Mouse (Mus musculus) myocyte (in vitro differentiated cells): ENCODE measurements around the gene Tsr3. TPM values are rescaled to one million over a fixed set of nuclear protein-coding genes. Genes with fewer than 3 reads are reported as not detected.
A peak's percentile ranks its signal among the peaks of the same experiment; 100 is the strongest.

ENCODE experiments used
- H3K27me3 ChIP-seq: one replicate; pipeline ENCODE4 v1.6.1; 2011; ENCODE audit not compliant: control insufficient read depth, insufficient read depth, insufficient read length
- H3K36me3 ChIP-seq: one replicate; pipeline ENCODE4 v1.6.1; 2011; ENCODE audit not compliant: control insufficient read depth, insufficient read depth
- H3K4me2 ChIP-seq: one replicate; pipeline ENCODE4 v1.6.1; 2011; ENCODE audit warnings: low read depth, control low read depth
- H3K4me3 ChIP-seq: one replicate; pipeline ENCODE4 v1.5.1; 2011; ENCODE audit warnings: mild to moderate bottlenecking, control low read depth, moderate library complexity
- H3K79me2 ChIP-seq: one replicate; pipeline ENCODE4 v1.6.1; 2011; ENCODE audit not compliant: control insufficient read depth, insufficient read depth
- H3ac ChIP-seq: one replicate; pipeline ENCODE4 v1.6.1; 2011; ENCODE audit not compliant: control insufficient read depth, insufficient read length
- CEBPB ChIP-seq: IDR thresholded peaks from 2 replicates; pipeline ENCODE4 v1.6.1; 2011; ENCODE audit warnings: mild to moderate bottlenecking, moderate library complexity; ENCODE audit not compliant: poor library complexity, insufficient read depth, severe bottlenecking
- E2F4 ChIP-seq: IDR thresholded peaks from one replicate; pipeline ENCODE4 v1.6.1; 2011; ENCODE audit warnings: mild to moderate bottlenecking, control low read depth, moderate library complexity; ENCODE audit not compliant: insufficient read depth
- MAX ChIP-seq: IDR thresholded peaks from one replicate; pipeline ENCODE4 v1.6.1; 2011; ENCODE audit warnings: low read depth, mild to moderate bottlenecking, control low read depth
- MYOD1 ChIP-seq, 3 experiments: IDR thresholded peaks; one replicate each; pipeline ENCODE4 v1.6.1; 2011; ENCODE audit warnings: control low read depth in 2 of 3, low read depth in 2 of 3, mild to moderate bottlenecking in 2 of 3, moderate library complexity in 1 of 3; ENCODE audit not compliant: insufficient read length in 2 of 3, control insufficient read depth in 1 of 3
- MYOG ChIP-seq, 3 experiments: IDR thresholded peaks; one replicate each; pipeline ENCODE4 v1.6.1; 2011; ENCODE audit warnings: control low read depth in 2 of 3, low read depth in 2 of 3, mild to moderate bottlenecking in 2 of 3; ENCODE audit not compliant: insufficient read length in 2 of 3, control insufficient read depth in 1 of 3, insufficient read depth in 1 of 3
- POLR2A ChIP-seq: IDR thresholded peaks from one replicate; pipeline ENCODE4 v1.6.1; 2011; ENCODE audit warnings: low read depth, mild to moderate bottlenecking, control low read depth, moderate library complexity; ENCODE audit not compliant: insufficient read length
- POLR2AphosphoS2 ChIP-seq: IDR thresholded peaks from one replicate; pipeline ENCODE4 v1.6.1; 2011; ENCODE audit warnings: low read depth, control low read depth; ENCODE audit not compliant: insufficient read length
- REST ChIP-seq: IDR thresholded peaks from one replicate; pipeline ENCODE4 v1.6.1; 2011; ENCODE audit warnings: mild to moderate bottlenecking, control low read depth, moderate library complexity; ENCODE audit not compliant: insufficient read depth, insufficient read length
- SRF ChIP-seq: IDR thresholded peaks from one replicate; pipeline ENCODE4 v1.6.1; 2011; ENCODE audit warnings: low read depth; ENCODE audit not compliant: control insufficient read depth, insufficient read length
- TCF12 ChIP-seq: IDR thresholded peaks from one replicate; pipeline ENCODE4 v1.6.1; 2011; ENCODE audit warnings: mild to moderate bottlenecking, control low read depth; ENCODE audit not compliant: poor library complexity, insufficient read depth, severe bottlenecking
- TCF3 ChIP-seq: IDR thresholded peaks from one replicate; pipeline ENCODE4 v1.6.1; 2011; ENCODE audit warnings: low read depth, control low read depth; ENCODE audit not compliant: insufficient read length
- USF1 ChIP-seq: IDR thresholded peaks from one replicate; pipeline ENCODE4 v1.6.1; 2011; ENCODE audit warnings: low read depth, mild to moderate bottlenecking, control low read depth, moderate library complexity
- polyA plus RNA-seq: library from polyadenylated mRNA; unstranded; fragments of >200 nt; fragmentation: generic; extraction: Trizol; gene quantifications from one replicate; pipeline ENCODE4 v1.2.1, GENCODE M21; 2012; ENCODE audit warnings: missing spikeins

The Tsr3 gene
- polyA plus RNA-seq, 1 experiment, result 44.7 TPM

DNA sequence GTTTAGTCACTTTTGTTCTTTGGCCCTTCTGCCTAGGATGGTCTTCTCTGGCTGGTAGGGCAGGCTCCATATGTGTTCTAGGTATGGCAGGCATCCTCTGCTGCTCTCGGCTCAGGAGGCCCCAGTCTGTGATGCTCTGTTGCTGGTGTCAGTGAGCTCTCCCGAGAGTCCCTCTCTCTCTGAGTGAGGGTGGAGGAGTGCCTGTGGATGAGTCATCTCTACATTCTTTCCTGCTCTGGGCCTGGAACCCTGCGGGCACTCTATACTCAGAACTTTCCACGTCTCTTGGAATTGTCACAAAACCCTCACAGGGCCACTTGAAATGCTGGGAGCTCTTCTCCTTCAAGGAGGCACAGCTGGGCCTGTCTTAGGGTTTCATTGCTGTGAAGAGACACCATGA lies 28.3 kb upstream of the Tsr3 start:
- TF ChIP-seq POLR2AphosphoS2 (no peak), CEBPB (no peak), REST (no peak), USF1 (no peak), POLR2A (no peak), MAX (no peak), SRF (no peak), MYOD1 (IDR thresholded peaks at IDR 0.05; ENCODE audit: control insufficient read depth in 1 of 3, insufficient read length in 2 of 3, low read depth in 2 of 3) (no peak), TCF12 (no peak), E2F4 (no peak)
- Histone ChIP-seq H3K79me2 (no peaks in the 10 kb centered on the region), H3K27me3 (no peaks in the 10 kb centered on the region), H3K36me3 (peaks cover 7% of the 10 kb centered on the region), H3ac (no peak overlapping the region), H3K4me2 (peak overlapping the region; percentile 6), H3K4me3 (no peak overlapping the region)

DNA sequence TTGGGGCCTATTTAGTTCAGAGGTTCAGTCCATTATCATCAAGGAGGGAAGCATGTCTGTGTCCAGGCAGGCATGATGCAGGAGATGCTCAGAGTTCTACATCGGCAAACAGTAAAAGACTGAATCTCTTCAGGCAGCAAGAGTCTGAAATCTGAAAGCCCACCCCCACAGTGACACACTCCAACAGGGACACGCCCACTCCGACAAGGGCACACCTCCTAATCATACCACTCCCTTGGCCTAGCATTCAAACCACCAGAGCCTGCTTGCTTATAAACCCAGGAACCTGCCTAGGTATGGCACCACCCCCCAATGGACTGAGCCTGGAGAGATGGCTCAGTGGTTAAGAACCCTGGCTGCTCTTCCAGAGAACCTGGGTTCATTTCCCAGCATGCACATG lies 24.5 kb upstream of the Tsr3 start:
- Histone ChIP-seq H3K4me2 (no peak overlapping the region), H3K4me3 (no peak overlapping the region), H3ac (no peak overlapping the region), H3K79me2 (no peaks in the 10 kb centered on the region), H3K36me3 (peaks cover 4% of the 10 kb centered on the region), H3K27me3 (no peaks in the 10 kb centered on the region)
- TF ChIP-seq MAX (no peak), TCF12 (no peak), E2F4 (no peak)

DNA sequence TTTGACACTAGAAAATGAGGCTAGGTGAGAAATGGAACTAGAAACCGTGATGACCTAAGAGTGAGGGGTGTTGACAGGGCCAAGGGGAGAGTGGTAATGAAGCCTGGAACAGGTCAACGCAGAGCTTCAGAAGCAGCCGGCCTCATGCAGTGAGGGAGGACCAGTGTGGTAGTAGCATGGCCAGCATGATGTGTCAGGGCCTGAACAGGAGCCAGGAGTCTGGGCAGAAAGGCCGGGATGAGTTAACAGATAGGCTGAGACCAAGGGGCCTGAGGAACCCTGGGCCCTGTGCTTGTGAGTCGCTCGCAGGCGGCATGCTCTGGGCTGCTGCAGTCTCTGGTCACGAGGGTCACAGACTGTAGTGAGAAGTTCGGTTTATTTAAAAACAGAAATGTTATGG lies 21.0 kb upstream of the Tsr3 start:
- Histone ChIP-seq H3K4me3 (no peak overlapping the region), H3K27me3 (no peaks in the 10 kb centered on the region), H3K79me2 (no peaks in the 10 kb centered on the region), H3ac (no peak overlapping the region), H3K36me3 (no peaks in the 10 kb centered on the region), H3K4me2 (no peak overlapping the region)
- TF ChIP-seq CEBPB (no peak), REST (no peak), POLR2AphosphoS2 (no peak), MAX (no peak), TCF12 (no peak), E2F4 (no peak), MYOD1 (IDR thresholded peaks at IDR 0.05; ENCODE audit: control insufficient read depth in 1 of 3, insufficient read length in 2 of 3, low read depth in 2 of 3) (no peak), POLR2A (no peak), TCF3 (no peak), SRF (no peak), USF1 (no peak), MYOG (IDR thresholded peaks at IDR 0.05; ENCODE audit: control insufficient read depth in 1 of 3, insufficient read depth in 1 of 3, insufficient read length in 2 of 3, low read depth in 2 of 3) (no peak)

DNA sequence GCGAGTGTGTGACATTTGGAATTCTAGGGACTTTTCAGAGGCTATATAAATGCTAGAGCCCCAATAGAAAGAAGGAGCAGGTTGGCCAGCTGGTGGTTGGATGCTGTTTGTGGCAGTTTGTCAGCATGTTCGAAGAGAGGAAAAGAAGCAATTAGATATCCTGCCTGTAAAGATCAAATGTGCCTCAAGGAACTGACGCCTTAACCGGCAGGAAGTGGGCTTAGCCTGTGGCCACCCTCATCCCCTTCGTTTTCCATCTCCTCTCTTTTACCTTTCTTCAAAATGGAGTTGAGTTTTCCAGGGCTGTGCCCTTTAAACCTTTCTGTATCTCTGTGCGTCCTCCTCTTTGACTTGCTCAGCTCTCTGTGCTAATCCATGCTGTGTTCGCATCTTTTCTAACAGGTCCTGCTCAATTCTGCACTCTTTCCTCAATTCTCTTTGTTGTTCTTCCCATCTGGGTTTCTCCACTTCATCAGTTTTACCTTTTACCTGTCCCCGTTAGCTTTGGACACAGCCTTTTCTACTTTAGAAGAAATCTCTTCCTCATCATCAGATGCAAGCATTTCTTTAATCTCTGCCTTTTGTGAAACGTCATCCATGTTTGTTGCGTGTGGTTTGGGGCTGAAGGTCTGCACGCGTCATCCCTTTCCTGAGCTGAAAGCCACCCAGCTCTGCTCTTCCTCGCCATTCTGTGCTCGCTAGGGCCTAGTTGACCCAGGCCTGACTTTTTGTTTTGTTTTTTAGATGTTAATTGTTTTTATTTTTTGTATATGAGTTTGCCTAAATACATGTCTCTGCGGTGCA lies 20.3 kb upstream of the Tsr3 start:
- no peak for TF ChIP-seq USF1
- TF ChIP-seq POLR2AphosphoS2, result no peak
- TF ChIP-seq SRF, result no peak
- no peak for TF ChIP-seq MAX
- no peak for TF ChIP-seq TCF3
- no peak for TF ChIP-seq TCF12
- TF ChIP-seq REST, result no peak
- TF ChIP-seq POLR2A, result no peak
- TF ChIP-seq CEBPB, result no peak
- no peak for TF ChIP-seq MYOD1 (IDR thresholded peaks at IDR 0.05; ENCODE audit: control insufficient read depth in 1 of 3, insufficient read length in 2 of 3, low read depth in 2 of 3)
- TF ChIP-seq MYOG (IDR thresholded peaks at IDR 0.05; ENCODE audit: control insufficient read depth in 1 of 3, insufficient read depth in 1 of 3, insufficient read length in 2 of 3, low read depth in 2 of 3), result no peak
- TF ChIP-seq E2F4, result no peak
- Histone ChIP-seq H3K79me2 (no peaks in the 10 kb centered on the region), H3K36me3 (no peaks in the 10 kb centered on the region)

DNA sequence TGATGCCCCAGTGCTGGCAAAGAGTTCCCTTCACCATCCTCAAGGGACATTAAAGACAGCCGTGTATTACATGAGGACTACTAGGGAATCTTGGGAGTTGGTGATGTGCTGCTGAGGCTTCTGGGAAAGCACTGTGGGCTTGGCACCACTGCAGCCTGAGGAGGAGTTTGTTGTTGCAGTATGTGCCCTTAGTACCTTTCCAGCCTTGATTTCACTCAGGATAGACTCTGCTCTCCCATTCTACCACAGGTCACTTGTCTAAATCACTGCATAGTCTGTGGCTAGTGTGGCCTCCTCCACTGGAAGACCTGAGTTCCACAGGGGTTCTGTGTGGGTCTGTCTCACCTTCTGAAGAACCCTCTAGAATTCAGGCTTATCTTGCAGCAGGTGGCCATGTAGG lies 19.2 kb upstream of the Tsr3 start:
- Histone ChIP-seq H3K36me3 (no peaks in the 10 kb centered on the region), H3K4me2 (no peak overlapping the region), H3K4me3 (no peak overlapping the region), H3K79me2 (no peaks in the 10 kb centered on the region), H3K27me3 (no peaks in the 10 kb centered on the region), H3ac (no peak overlapping the region)
- TF ChIP-seq MAX, result no peak
- TF ChIP-seq USF1, result no peak
- no peak for TF ChIP-seq REST
- TF ChIP-seq TCF12, result no peak
- TF ChIP-seq E2F4, result no peak
- no peak for TF ChIP-seq TCF3
- no peak for TF ChIP-seq SRF
- no peak for TF ChIP-seq MYOD1 (IDR thresholded peaks at IDR 0.05; ENCODE audit: control insufficient read depth in 1 of 3, insufficient read length in 2 of 3, low read depth in 2 of 3)
- TF ChIP-seq CEBPB, result no peak
- TF ChIP-seq POLR2AphosphoS2, result no peak
- TF ChIP-seq POLR2A, result no peak
- TF ChIP-seq MYOG (IDR thresholded peaks at IDR 0.05; ENCODE audit: control insufficient read depth in 1 of 3, insufficient read depth in 1 of 3, insufficient read length in 2 of 3, low read depth in 2 of 3), result no peak

More for the DNA sequence above, 20.3 kb upstream of the Tsr3 start:
- Histone ChIP-seq H3ac (no peak overlapping the region), H3K4me3 (no peak overlapping the region), H3K4me2 (no peak overlapping the region), H3K27me3 (no peaks in the 10 kb centered on the region)
